Mouse (Mus musculus): ENCODE data around the gene Grwd1.

Gene Grwd1

DNA sequence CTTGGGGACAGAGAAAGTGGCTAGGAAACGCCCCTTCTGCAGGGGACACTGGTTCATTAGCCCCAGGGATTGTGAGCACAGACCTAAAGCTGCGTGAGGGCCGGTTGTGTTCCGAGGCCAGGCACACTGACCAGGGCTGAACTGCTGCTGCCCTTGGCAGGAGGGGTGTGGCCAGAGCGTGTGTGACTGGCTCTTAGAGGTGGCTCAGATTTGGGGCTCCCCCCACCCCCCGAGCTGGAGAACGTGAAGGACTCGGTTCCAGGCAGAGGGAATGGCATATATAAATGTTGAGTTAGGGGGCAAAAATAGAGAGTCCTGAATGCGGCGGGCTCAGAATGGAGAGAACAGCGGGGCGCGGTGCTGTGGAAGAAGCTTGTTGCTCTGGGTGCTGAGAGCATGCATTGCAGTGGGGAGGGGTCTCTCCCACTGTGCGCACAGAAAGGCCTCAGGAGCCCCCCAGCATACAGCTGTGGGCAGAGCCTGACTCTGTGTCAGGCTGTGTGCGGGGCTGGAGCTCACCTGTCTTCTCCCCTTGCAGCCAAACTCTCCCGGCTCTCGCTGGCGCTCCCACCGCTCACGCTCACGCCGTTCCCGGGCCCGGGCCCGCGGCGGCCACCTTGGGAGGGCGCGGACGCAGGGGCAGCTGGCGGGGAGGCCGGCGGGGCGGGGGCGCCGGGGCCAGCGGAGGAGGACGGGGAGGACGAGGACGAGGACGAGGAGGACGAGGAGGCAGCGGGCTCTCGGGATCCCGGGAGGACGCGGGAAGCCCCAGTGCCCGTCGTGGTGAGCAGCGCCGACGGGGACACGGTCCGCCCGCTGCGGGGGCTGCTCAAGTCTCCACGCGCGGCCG, 32.9 kb downstream of the Grwd1 start:
- DNase-seq: no peak

DNA sequence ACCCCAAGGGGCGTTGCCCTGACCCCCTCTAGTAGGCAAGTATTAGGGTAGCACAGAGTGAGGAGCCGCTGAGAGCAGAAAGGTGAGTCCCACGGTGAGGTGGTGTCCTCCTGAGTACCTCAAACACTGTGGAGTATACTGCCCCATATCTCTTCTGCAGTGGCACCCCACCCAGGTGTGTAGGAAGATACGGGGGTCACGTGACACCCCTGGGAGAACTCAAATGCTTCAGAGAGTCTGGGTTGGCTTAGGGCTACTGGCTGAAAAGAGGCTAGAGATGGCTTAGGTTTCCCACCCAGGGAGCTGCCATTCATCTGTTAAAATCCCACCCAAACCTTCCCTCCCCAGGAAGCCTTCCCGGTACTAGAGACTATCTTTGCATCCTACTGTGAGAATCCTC, 33.8 kb downstream of the Grwd1 start:
- DNase-seq: no peak

DNA sequence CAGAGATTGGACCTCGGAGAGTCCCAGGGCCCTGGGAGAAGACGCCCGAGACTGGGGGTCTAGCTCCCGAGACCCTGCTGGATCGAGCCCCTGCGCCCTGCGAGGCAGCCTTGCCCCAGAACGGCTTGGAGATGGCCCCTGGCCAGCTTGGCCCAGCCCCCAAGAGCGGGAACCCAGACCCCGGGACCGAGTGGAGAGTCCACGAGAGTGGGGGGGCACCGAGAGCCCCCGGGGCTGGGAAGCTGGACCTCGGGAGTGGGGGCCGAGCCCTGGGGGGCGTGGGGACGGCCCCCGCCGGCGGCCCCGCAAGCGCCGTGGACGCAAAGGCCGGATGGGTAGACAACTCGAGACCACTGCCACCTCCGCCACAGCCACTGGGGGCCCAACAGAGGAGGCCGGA, 35.8 kb downstream of the Grwd1 start:
- no peak for DNase-seq

GRCm38 (mm10) chr7:45793969-45794585, 36.7 kb downstream of the Grwd1 start:
- no peak for DNase-seq

- no peak for DNase-seq
Measured at GRCm38 (mm10) chr7:45793240-45793639, 37.5 kb downstream of the Grwd1 start.

DNA sequence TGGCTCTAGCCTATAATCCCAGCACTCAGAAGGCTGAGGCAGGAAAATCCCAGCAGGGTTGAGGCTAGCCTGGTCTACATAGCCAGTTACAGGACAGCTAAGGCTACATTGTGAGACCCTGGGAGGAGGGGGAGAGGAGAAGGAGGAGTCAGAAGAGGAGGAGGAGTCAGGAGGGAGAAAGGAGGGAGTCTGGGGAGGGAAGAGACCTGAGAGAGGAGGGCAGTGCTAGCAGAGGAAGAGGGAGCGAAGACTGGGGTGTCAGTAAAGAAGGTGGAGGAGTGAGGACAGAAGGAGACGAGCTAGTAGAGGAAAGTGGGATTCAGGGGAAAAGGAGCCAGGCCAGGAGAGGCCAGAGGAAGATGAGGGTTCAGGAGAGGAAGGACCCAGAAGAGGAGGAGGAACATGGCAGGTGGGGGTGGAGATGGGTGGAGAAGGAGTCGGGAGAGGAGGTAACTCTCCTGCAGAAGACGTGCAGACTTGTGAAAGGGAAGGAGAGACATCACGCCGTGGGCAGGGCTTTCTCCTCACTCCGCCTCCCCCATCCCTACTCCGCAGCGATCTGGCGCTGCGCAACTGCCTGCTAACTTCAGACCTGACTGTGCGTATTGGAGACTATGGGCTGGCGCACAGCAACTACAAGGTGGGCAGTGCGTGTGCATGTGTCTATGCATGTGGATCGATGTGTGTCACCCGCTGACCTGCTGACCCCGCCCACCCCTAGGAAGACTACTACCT, 38.8 kb downstream of the Grwd1 start:
- DNase-seq: no peak

DNA sequence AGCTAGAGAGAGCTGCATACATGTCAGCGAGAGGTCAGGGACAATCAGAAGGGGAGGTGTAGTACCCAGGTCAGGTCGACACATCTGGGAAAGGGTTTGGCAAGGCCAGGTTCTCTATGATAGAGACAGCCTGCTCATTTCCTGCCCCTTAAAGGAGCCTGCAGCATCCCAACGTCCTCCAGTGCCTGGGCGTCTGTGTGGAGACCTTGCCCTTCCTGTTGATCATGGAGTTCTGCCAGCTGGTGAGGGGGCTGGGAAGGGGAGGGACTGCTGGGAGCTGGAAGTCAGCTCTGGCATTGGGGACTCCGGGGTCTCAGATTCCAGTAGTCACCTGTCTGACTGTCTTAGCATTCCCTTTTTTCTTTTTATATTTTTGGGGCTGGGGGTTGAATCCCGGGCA, 40.0 kb downstream of the Grwd1 start:
- no peak for DNase-seq

DNA sequence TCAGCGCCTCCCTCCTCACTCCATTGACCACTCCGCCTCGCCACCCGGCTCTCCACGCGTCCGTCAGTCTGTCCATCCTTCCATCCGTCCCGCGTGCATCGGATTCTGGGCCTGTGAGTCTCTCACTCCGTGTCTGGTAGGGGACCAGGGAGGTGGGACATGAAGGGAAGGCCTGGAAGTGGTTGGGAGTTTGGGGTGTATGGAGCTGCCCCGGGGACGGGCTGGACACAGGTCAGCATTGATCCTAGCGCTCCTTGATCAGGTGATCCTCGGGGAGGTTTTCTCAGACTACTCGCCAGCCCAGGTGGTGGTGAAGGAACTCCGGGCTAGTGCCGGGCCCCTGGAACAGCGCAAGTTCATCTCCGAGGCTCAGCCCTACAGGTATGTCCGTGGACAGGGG, 43.1 kb downstream of the Grwd1 start:
- DNase-seq: no peak

GRCm38 (mm10) chr7:45786661-45787413, 43.9 kb downstream of the Grwd1 start:
- DNase-seq: no peak

DNA sequence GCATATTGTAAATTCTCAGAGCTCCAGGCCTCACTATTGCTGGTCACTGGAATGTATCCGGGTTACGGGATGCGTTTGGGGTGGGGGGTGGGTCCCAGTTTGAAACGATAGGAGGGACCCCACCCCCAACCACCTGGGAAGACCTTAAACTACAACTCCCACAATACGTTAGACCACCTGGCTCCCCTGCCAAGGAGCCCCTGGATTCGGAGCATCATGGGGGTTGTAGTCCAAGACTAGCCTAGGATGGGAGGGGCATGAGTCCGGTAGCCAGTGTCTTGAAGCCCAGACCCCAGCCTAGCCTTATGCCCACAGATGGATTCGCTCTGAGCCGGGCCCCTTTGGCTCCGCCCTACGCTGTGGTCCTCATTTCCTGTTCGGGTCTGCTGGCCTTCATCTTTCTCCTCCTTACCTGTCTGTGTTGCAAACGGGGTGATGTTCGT, 44.6 kb downstream of the Grwd1 start:
- no peak for DNase-seq

DNA sequence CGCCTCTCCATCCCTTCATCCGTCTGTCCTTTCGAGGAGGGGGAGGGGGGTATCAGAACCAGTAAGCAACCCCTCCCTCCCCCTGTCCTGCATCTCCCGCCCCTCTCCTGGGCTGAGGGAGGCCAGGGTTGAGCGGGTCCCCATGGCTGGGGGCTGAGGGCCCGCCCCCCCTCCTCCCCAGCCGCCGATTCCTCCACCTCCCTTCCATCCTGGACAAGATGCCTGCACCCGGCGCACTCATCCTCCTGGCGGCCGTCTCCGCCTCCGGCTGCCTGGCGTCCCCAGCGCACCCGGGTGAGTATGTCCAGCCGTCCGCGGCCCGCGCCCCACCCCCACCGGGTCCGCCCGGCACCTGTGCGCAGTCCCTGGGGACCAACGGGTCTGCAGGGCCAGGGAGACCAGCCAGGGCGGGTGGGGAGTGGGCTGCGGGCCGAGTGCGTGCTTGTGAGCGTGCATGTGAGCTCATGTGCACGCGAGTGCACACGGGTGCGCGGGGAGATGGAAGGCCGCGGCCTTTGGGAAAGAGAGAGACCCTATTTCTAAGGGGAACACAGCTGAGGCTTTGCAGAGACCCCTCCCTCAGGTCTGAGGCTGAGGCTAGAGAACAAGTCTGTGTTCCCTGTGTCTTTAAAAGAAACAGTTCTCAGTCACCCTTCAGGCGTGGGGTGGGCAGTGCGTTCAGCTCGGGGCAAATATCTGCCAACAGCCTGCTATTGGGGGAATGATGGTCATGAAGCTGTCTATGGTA, 45.2 kb downstream of the Grwd1 start:
- DNase-seq: no peak

- no peak for DNase-seq
Measured at GRCm38 (mm10) chr7:45784524-45785372, 46.0 kb downstream of the Grwd1 start, which contains the start of gene Sult2b1. Gene Sult2b1 (minus strand): TSS chr7:45784669.

- DNase-seq: peak; percentile 69
Measured at GRCm38 (mm10) chr7:45783511-45784091, 47.1 kb downstream of the Grwd1 start, which contains the start of gene Lmtk3. Gene Lmtk3 (plus strand): TSS chr7:45783738.

DNA sequence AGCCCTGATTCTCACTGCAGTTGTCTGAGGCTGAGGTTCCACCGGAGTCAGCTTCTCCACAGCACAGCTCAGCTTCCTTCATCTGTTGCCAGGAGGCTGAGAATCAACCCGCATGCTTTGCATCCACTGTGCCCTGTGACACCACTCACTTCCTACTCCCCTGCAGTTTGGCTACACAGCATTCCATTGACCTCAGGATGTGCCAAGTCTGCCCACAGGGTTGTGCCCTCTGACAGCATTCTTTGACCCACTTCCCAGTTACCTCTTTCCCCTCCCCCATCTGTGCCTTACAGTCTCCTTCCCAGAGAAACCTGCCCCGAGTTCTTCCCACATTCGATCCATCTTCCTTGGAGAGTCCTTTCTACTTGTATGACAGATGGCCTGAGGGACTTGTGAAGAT, 48.5 kb downstream of the Grwd1 start:
- no peak for DNase-seq

GRCm38 (mm10) chr7:45779081-45779641, 51.6 kb downstream of the Grwd1 start:
- DNase-seq: no peak

DNA sequence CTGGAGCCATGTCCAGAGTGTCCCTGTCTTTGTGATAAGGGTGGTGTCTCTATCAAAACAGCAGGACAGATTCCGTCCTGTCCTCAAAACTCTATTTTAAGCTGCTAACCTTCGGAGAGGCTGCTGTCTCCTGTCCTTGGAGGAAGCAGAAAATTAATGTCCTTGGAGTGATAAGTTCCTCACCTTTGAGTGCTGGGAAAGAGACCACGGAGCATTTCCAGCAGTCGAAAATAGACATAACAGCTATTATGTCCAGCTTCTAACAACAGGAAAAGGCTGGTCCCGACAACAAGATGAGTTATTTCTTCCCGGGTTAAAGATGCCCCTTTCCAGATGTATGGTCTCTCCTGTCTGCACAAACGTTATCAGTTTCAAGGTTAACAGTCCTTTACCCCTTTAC, 55.5 kb downstream of the Grwd1 start:
- DNase-seq: no peak

Data from kidney, adult 18-20 months (tissue).